Mouse (Mus musculus) urinary bladder, adult 2 months (tissue): ENCODE data around the gene Otogl. TPM values are rescaled to one million over a fixed set of nuclear protein-coding genes. Genes with fewer than 3 reads are reported as not detected.

Source experiments
- DNase-seq: peaks from one replicate; pipeline ENCODE4 v3.0.0; 2022; ENCODE audit warnings: low spot score
- polyA plus RNA-seq: library from polyadenylated mRNA; depleted of rRNA; stranded (reverse); fragments of >200 nt; gene quantifications from 2 replicates; pipeline ENCODE4 v1.2.3, GENCODE M21; 2012

The Otogl gene
- polyA plus RNA-seq, 1 experiment = 5.9 TPM

DNA sequence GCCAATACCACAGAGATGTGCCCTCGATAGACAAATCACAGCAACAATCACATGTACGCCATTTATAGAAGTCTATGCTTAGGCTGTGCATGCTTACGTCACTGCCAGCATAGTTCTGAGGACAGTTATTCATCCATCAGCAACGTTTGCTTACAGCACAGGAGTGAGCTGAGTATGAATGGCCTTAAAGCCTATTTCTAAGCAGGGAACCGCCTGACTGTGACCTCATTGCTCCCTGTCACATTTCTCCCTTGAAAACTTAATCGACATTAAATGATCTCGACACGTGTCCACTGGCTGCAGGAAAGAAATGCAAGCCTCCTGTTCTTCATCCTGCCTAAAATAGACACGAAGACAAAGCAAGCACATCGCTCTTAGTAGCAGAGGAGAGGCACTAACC is 5.5 kb downstream of the Otogl start:
- DNase-seq = no peak

DNA sequence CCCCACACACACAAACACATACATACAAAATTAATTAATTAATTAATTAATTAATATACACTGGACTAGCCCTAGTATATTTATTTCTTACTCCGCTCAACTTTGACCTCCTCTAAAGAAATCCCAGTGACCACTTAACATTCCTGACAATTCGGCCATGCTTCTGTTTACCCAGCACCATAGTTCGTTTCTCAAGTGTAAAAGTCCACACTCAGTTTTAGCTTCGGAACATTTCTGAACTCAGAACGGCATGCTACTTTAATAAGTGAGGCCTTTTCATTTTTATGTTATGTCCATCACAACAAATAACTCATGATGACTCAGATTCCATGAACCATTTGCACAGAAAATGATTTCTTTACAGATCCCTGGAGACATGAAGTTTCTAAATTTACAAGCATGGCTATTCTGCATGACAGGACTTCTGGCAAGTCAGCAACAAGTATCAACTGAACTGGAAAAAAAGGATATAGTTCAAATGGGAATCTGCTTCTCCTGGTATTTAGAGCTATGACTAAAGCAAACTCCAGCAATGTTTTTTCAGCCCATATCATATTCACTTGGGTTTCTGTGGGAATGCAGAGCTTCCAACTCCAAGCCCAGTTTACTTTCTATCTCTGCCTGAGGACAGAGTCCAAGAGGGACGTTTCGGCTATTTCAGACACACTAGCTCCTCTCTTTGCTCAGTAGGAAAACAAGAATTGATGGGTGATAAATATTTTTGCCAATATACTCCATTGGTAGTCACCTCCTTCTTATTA is 6.5 kb downstream of the Otogl start:
- DNase-seq = no peak

- DNase-seq = no peak
Measured at GRCm38 (mm10) chr10:107901958-107902357, 10.0 kb downstream of the Otogl start.

- DNase-seq = no peak
Measured at GRCm38 (mm10) chr10:107901204-107901879, 10.6 kb downstream of the Otogl start.

DNA sequence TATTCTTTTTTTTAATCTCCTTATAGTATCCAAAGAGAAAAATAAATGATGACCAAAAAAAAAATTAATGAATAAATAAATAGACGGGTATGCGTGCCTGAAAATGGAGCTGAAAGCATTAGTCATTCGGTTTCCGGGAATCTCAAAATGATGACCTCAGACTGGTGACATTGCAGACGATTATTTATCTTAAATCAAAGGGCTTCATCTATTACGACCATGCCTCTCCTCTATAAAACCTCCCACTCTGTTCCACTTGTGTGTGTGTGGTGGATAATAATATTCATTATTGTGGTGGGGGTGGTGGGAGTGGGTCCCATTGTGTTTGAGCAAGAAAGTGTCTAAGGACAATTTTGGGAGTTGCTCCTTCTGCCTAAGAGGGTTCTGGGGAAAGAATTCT is 12.0 kb downstream of the Otogl start:
- DNase-seq = no peak

- DNase-seq = no peak
Measured at GRCm38 (mm10) chr10:107896158-107896557, 15.8 kb downstream of the Otogl start.

- no peak for DNase-seq
Measured at GRCm38 (mm10) chr10:107894663-107895581, 17.0 kb downstream of the Otogl start.

DNA sequence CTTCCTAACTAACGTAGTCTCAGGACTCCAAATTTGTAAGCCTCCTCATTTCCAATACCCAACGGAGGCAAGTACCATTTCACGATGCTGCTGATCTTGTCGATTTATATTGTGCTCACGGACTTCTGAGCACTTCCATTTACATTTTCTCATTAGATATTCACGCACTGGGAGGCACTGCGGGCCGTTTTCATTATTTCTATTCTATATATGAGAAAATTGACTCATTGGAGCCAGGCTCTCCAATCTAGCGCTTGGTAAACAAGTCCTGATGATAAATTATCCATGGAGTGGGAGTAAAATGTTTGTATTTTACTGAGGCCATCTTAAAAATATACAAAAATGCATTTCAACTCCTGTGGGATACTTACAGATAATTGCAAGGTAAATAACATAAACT is 21.5 kb downstream of the Otogl start:
- DNase-seq = no peak

- no peak for DNase-seq
Measured at GRCm38 (mm10) chr10:107872542-107872941, 39.4 kb downstream of the Otogl start.

DNA sequence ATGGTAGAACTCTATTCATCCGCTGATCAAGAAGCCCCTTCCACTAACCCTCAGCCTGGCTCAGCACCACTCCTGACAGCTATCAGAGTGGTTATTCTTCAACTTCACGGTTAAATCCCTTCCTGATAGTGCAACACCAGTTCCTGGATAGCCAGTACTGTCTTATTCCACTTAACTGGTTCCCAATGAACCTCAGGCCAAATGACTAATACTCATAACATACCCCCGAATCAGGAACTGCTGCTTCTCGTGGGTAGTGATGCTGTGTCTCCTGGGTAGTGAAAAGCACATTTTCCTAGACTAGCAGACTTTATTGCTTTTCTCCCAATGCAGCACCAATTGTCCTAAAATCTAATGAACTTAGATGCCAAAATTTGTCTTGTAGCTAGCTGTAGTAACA is 39.8 kb downstream of the Otogl start:
- no peak for DNase-seq

DNA sequence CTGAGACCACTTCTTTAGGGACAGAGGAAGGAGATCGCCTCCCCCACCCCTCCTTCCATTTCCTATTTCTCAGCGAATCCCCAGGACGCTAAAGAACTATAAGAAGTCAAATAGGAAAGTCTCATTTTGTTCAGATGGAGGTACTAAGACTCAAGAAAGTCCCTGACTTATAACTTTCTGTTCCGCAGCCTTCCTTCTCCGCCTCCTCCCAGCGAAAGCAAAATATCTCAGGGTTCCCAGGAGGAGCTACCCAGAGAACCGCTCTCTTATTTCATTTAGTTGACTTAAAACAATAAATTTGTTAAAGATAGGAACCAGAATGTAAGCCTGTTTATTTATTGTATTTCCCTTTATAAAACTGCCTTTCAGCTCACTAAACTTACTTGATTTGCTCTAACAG is 41.4 kb downstream of the Otogl start:
- DNase-seq = no peak

- no peak for DNase-seq
Measured at GRCm38 (mm10) chr10:107868904-107869303, 43.0 kb downstream of the Otogl start.

GRCm38 (mm10) chr10:107867414-107867813 is 44.5 kb downstream of the Otogl start:
- DNase-seq = no peak

DNA sequence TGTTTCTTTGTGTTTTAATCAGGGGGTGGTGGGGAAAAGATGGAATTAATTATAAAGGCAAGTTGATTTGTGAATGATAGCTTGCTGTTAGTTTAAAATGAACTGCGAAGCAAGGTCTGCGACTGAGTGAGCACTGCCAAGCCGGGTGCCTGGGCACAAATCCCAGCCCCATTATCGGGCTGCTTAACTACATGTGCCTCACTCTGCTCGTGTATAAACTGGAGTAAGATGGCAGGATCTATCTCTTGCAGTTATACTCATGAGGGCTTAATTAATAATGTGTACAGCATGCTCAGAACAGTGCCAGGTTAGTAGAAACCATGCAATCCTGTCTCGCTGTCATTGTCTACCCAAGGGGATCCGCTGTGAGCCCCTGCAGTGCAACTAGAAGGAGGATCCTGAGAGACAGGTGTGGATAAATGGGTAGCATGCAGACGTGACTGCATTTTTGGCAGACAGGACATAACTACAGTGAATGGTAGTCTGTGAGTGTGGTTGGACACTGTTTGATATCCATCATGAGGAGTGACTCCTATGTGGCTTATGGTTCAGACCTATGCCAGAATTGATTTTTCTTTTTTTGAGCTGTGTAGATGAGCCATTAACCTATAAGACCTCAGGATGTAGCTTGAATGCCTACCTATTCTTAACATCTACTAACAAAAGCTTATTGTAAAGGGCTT is 51.6 kb downstream of the Otogl start:
- DNase-seq = no peak

GRCm38 (mm10) chr10:107859220-107859619 is 52.7 kb downstream of the Otogl start:
- DNase-seq = no peak

DNA sequence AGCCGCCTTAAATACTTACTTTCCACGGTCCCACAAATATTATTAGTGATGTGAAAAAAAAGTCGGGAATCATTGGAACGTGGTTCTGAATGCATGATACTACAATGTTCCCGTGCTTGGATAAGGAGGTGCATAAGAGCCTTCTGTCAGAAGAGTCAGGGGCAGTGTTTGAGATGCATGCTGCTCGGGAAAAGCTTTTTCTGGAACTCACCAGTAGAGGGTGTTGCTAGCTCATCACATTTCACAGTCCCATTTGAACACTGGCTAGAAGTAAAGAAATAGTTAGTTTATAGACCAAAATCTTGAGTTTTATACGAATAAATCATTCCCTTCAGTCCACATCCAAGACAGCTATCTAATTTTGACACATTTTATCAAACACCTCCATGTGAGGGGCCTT is 53.2 kb downstream of the Otogl start:
- DNase-seq = no peak

DNA sequence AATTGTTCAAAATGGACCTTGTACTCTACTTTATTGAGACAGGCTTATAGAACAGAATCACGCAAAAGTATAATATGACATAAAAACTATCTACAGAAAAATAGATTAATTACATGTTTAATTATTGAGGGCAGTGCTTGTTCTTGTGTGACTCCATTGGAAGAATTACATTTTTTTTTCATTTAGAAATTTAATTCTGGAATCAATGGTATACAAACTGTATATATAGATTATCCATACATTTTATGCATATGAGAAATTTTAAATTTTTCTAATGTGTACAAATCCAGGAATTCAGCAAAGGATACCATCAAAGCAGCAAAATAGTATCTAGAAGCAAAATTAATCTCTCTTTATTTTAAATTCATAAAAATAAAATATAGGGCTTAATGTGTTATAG is 67.0 kb downstream of the Otogl start:
- no peak for DNase-seq

DNA sequence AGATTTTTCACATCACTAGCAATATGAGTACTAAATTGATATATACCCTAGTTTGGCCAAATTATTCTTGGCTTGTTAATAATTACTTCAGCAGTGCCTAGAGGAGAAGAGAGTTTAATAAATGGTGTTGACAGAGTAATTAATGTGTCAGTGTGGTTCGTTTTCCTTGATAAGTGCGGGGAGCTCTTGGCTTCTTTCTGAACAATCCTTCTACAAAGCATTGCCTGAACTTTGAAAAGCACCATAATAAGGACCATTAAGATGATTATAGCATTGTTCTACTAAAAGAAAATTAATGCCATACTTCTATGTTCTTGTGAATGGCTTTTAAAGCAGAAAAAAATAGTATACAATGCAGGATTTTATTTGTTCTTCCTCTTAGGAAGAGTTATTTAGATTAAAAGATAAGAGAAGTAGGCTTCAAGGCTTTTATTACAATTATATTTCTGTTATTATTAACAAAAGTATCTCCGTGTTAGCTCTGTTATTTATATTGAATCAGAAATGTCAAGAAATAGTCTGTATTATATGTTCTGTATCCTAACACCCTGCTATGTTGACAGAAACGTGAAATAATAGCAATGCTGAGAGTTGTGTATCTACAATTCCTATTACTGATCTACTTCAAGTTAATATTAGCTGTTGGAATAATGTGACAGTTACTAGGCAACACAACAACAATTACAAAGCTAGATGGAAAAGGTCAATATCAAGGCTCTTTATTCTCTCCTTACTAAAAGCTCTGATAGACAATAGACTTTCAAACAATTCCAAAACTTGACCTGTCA is 77.3 kb downstream of the Otogl start:
- no peak for DNase-seq

DNA sequence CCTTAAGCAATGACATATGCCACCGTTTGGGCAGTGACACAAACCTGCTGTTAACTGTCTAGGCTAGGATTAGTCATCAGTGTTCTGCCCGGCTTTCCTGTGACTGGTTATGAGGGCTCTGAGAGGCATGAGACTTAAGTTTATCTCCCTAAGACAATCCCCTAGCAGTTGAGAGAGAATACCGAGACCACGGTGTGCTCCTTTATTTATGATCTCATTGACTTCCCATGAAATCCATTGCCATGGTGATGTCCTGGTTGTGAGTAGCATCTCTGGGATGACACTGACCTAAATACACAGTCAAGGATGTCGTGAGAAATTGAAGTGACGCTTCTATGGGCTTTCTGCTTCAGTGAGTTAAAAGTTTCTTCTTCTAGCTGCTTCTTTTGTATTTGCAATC is 82.8 kb downstream of the Otogl start:
- no peak for DNase-seq

- DNase-seq = no peak
Measured at GRCm38 (mm10) chr10:107813814-107814483, 98.0 kb downstream of the Otogl start.
